Mouse (Mus musculus): ENCODE data around the gene C2cd3.

GRCm38 (mm10) chr7:100429102-100429501 is 57.1 kb downstream of the C2cd3 start:
- TF ChIP-seq CTCF (conservative IDR thresholded peaks at IDR 0.05; ENCODE audit: low read length) (peak; percentile 100), POU5F1 (IDR thresholded peaks at IDR 0.05; ENCODE audit: borderline replicate concordance, low read length) (no peak)
